Comparison of ENCODE assay signal across 12 mouse cellular contexts in genomic region chr16:43800119-43800721, GRCm38 (mm10). TPM values are rescaled to one million over a fixed set of nuclear protein-coding genes. Genes with fewer than 3 reads are reported as not detected.
A peak's percentile ranks its signal among the peaks of the same experiment; 100 is the strongest.
DNase-seq lines count a peak whose midpoint lies in the region; ATAC-seq lines count a peak whose summit lies in the region.
"Had no signal": no experiment of that assay in that cellular context is flagged by ENCODE, and none has a peak within 500 bp of the region (broad histone marks: within the 10 kb centered on the region; RNA-seq: fewer than 3 reads in every experiment).

No protein-coding gene starts in this region.

- peaks cover 19% of the 10 kb centered on the region for H3K4me1 ChIP-seq in kidney, embryonic 16.5 days (ENCODE audit: insufficient read depth, low read length)
- peaks cover 16% of the 10 kb centered on the region; the same call in 1 of the 2 replicates for H3K4me1 ChIP-seq in forebrain, embryonic 11.5 days (replicated peaks; ENCODE audit: control insufficient read depth, insufficient read depth, low read length)
- peaks cover 7% of the 10 kb centered on the region for H3K4me1 ChIP-seq in limb, embryonic 11.5 days (ENCODE audit: control insufficient read depth, insufficient read depth, low read length)

- H3K4me3 ChIP-seq in kidney, embryonic 16.5 days (ENCODE audit: low read length) = no peak overlapping the region
- no peak overlapping the region for H3K4me3 ChIP-seq in forebrain, embryonic 11.5 days (ENCODE audit: low read depth, low read length)
- H3K4me3 ChIP-seq in limb, embryonic 11.5 days (ENCODE audit: low read depth, low read length) = no peak overlapping the region
- H3K4me3 ChIP-seq: gastrocnemius, adult 2 months had no signal

- no peaks in the 10 kb centered on the region for H3K27me3 ChIP-seq in kidney, embryonic 16.5 days (ENCODE audit: insufficient read depth, low read length)
- no peaks in the 10 kb centered on the region for H3K27me3 ChIP-seq in forebrain, embryonic 11.5 days (ENCODE audit: control insufficient read depth, insufficient read depth, low read length)
- no peaks in the 10 kb centered on the region for H3K27me3 ChIP-seq in limb, embryonic 11.5 days (ENCODE audit: control insufficient read depth, insufficient read depth, low read length)

- H3K36me3 ChIP-seq in kidney, embryonic 16.5 days (ENCODE audit: insufficient read depth, low read length) = no peaks in the 10 kb centered on the region
- H3K36me3 ChIP-seq in forebrain, embryonic 11.5 days (ENCODE audit: control insufficient read depth, insufficient read depth, low read length) = no peaks in the 10 kb centered on the region
- no peaks in the 10 kb centered on the region for H3K36me3 ChIP-seq in limb, embryonic 11.5 days (ENCODE audit: control insufficient read depth, insufficient read depth, low read length)

- no peak for DNase-seq in kidney, postnatal 25 days
- DNase-seq in forebrain, embryonic 11.5 days (ENCODE audit: low spot score) = peak; percentile 71
- DNase-seq in limb, embryonic 11.5 days (ENCODE audit: low spot score) = peak; percentile 47
- peak; percentile 16 for DNase-seq in retina, embryonic 14.5 days (ENCODE audit: low spot score)
- DNase-seq in right cerebral cortex, postnatal 14 days = no peak
- no peak for DNase-seq in cerebellum, adult 11 months
- DNase-seq: adrenal gland, postnatal 36 days; gastrocnemius, adult 2 months; liver, postnatal 0 days had no signal

- H3K27ac ChIP-seq in kidney, embryonic 16.5 days (ENCODE audit: low read length) = peak overlapping the region; percentile 21; the same call in 1 of the 2 replicates
- H3K27ac ChIP-seq in forebrain, embryonic 11.5 days (ENCODE audit: low read depth, low read length) = peak overlapping the region; percentile 64; the same call in 1 of the 2 replicates
- no peak overlapping the region for H3K27ac ChIP-seq in limb, embryonic 11.5 days (replicated peaks; ENCODE audit: low read depth, low read length)
- H3K27ac ChIP-seq: gastrocnemius, adult 2 months had no signal

- H3K9me3 ChIP-seq in kidney, embryonic 16.5 days (ENCODE audit: low read length) = peaks cover 8% of the 10 kb centered on the region
- H3K9me3 ChIP-seq in forebrain, embryonic 11.5 days (ENCODE audit: control insufficient read depth, low read length) = peaks cover 6% of the 10 kb centered on the region
- H3K9me3 ChIP-seq in limb, embryonic 11.5 days (ENCODE audit: control insufficient read depth, low read length) = no peaks in the 10 kb centered on the region

- ATAC-seq in kidney, embryonic 16.5 days (ENCODE audit: low FRiP score, low TSS enrichment) = peak; percentile 59; the same call in 1 of the 2 replicates
- ATAC-seq in forebrain, embryonic 11.5 days (replicated peaks; ENCODE audit: low FRiP score) = peak; percentile 80
- ATAC-seq in limb, embryonic 11.5 days (ENCODE audit: insufficient number of reproducible peaks, low FRiP score, low TSS enrichment, low read depth) = no peak
- ATAC-seq in activated CD4-positive, CD25-positive, alpha-beta regulatory T cell, adult 4 months = no peak
- ATAC-seq: liver, postnatal 0 days had no signal

- WGBS in kidney, embryonic 16.5 days = 16% methylated on average over 13 of the region's 13 CpGs
- 4% methylated on average over 13 of the region's 13 CpGs for WGBS in forebrain, embryonic 11.5 days
- 7% methylated on average over 13 of the region's 13 CpGs for WGBS in limb, embryonic 11.5 days

- H3K9ac ChIP-seq in kidney, embryonic 16.5 days (replicated peaks; ENCODE audit: low read length) = no peak overlapping the region
- no peak overlapping the region for H3K9ac ChIP-seq in forebrain, embryonic 11.5 days (ENCODE audit: low read length)
- H3K9ac ChIP-seq in limb, embryonic 11.5 days (ENCODE audit: low read length) = no peak overlapping the region
- H3K9ac ChIP-seq: liver, postnatal 0 days had no signal

- peak overlapping the region; percentile 7 for H3K4me2 ChIP-seq in kidney, embryonic 16.5 days (replicated peaks; ENCODE audit: low read depth, low read length)
- peak overlapping the region; percentile 15; the same call in 1 of the 2 replicates for H3K4me2 ChIP-seq in forebrain, embryonic 11.5 days (ENCODE audit: low read depth, low read length, severe bottlenecking)
- H3K4me2 ChIP-seq in limb, embryonic 11.5 days (ENCODE audit: low read depth, severe bottlenecking) = peak overlapping the region; percentile 7; the same call in 1 of the 2 replicates

RNA-seq across cellular contexts. Expression of gene Drd3, which starts 46.4 kb away (rescaled TPM):
- not detected in 2 replicates for polyA plus RNA-seq in kidney, embryonic 16.5 days (2015; fragmentation: Nextera tagmentation; extraction: Ambion mirVana)
- polyA plus RNA-seq in forebrain, embryonic 11.5 days (2014; fragmentation: Nextera tagmentation; extraction: Ambion mirVana) = 0.11 and 0.19 TPM in 2 replicates
- not detected in 2 replicates for polyA plus RNA-seq in limb, embryonic 11.5 days (2014; fragmentation: Nextera tagmentation; extraction: Ambion mirVana)
- not detected for polyA plus RNA-seq in activated CD4-positive, CD25-positive, alpha-beta regulatory T cell, adult 4 months (2017; shearing (Covaris generic))
- polyA plus RNA-seq: heart, postnatal 0 days; liver, postnatal 0 days had no signal

Comparison
In these comparisons a context has a peak if more than half of its experiments do, and no peak if none do; other contexts are left out.
1. ATAC-seq: peak in kidney, embryonic 16.5 days (single experiment) and forebrain, embryonic 11.5 days (single experiment); none in limb, embryonic 11.5 days (single experiment) and activated CD4-positive, CD25-positive, alpha-beta regulatory T cell, adult 4 months (single experiment).
2. DNase-seq: peak in forebrain, embryonic 11.5 days (single experiment), limb, embryonic 11.5 days (single experiment) and retina, embryonic 14.5 days (single experiment); none in kidney, postnatal 25 days (0 of 2), right cerebral cortex, postnatal 14 days (single experiment) and cerebellum, adult 11 months (single experiment).
3. Peak in every context shown above with its lines, with median percentiles within 50 percentile points of each other: H3K4me2 ChIP-seq.